Mouse (Mus musculus) urinary bladder, postnatal 10 days (tissue): Measurements from ENCODE around the gene Imp4.
"Not testable (repeated sequence)": the region's sequence is repeated elsewhere in the genome, so short reads cannot be mapped to it uniquely, and the experiment has no call there.

Experiments used
- DNase-seq: peaks from one replicate; pipeline ENCODE4 v3.0.0; 2022; ENCODE audit warnings: low spot score

Gene Imp4

DNA sequence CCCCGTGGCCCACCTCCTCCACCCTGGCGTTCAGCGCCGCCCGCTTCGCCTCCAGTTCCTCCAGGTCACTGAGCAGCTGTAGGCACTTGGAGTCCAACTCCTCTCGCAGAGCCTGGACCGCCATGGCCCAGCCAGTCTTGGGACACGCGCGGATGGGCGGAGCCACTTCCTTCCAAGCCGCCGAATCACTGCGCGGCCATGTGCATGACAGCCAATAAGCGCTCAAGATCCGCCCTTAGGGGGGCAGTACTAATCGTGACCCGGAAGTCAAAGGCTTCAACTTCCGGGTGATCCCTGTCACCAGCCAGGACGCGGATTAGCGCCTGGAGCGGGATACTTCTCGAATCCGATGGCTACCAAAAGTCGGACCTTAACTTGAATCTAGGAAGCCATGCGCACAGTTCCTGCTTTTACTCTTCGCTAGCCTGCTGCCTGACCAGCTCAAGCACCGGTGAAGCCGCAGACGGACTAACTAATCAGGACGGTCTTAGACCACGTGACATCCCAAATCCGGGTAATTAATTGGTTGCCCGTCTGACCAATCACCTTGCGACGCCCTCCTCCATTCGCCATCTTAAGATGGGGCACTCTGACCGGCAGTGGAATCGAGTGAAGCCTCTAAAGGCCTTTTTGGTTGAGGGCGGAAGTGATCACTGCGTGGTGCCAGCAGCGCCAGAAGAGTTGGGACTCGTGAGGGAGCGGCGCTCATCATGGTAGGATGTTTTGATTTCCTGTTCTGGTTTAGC, at the start of gene Imp4, which contains the start of gene Ccdc115:
Imp4 (plus strand) TSS at position 637 of the 746 bp plus-strand sequence.
Ccdc115 (minus strand) TSS at position 458 of the 746 bp plus-strand sequence.
- DNase-seq, result peak; percentile 64

DNA sequence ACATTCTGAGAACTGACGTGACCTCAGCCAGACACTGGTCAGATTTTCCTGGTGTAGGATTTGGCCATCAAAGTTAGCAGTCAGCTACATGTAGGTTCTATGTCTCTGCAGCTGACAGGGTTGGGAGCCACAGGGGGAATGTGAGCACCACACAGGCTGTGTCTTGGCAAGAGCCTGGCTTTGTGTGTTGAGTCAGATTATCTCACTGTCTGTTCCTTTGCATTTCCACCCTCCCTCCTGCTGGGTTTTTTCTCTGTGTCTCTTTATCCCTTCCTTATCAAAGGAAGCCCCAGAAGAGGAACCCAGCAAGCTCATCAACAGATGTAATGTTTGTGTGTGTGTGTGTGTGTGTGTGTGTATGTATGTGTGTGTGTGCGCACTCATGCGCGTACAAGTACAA, 43.3 kb upstream of the Imp4 start:
- no peak for DNase-seq

DNA sequence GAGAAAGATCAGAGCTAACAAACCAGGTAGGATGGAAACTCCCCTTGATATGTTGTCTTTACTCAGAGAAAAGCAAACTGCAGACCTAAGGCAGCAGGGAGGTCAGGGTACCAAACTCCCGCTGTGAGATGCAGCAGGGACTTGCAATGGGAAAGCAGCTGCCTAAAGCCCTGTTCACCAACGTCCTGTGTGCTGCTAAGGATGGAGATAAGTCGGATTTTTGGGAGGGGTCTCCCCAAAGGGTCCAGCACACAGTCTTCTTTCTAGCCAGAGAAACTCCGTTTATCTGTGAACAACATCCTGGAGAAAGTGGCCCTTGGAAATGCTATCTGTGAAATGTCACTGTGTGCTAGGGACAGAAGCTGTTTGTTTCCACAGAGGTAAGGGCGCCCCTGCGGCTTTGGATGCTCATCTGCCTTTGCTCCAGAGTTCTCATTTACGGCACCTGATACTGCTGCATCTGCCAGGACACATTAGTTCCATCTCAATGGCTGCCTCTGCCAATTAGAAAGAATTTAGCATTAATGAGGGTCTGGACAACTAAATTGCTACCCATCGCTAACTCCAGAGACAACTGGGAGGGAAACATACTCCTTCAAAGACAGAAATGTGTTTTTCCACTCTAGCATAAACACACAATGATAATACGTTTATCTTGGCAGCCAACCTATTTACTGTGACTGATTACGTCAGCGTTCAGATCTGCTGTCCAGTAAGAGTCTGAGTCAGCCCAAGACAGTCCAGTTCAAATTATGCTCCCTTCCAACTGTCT, 40.3 kb upstream of the Imp4 start:
- DNase-seq, result no peak

DNA sequence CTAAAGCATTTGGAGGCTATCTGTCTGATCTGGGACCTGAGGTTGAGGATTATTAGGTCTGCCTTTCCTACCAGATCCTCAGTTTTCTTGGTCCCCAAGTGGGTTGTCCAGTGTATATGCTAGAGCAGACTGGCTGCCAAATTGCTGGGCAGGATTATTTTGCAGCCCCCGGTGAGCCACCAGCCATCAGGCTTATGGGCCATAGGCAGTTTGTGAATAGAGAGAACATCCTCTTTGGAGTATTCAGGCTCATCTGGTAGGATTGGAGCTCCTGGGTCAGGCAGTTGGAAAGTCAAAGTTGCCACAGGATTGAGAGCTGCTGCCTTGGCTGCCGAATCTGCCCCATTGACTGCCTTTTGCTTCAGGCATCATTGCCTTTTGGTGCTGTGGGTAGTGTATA, 11.2 kb upstream of the Imp4 start:
- DNase-seq, result no peak

DNA sequence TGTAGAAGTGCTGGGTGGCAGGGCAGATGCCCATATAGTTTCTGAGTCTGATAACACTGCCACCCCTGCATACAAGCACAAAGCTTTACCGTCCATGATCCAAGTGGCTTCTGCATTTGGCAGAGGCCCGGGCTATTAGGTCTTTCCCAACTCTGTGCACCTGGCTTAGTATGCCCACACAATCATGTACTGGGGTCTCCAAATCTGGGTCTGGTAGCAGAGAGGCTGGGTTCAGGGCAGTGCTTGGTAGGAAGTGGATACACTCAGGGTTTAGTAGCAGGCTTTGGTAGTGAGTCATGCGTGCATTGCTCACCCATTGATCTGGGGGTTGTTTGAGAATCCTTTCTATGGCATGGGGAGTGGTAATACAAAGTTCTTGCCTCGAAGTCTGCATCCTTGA, 10.4 kb upstream of the Imp4 start:
- DNase-seq, result no peak

DNA sequence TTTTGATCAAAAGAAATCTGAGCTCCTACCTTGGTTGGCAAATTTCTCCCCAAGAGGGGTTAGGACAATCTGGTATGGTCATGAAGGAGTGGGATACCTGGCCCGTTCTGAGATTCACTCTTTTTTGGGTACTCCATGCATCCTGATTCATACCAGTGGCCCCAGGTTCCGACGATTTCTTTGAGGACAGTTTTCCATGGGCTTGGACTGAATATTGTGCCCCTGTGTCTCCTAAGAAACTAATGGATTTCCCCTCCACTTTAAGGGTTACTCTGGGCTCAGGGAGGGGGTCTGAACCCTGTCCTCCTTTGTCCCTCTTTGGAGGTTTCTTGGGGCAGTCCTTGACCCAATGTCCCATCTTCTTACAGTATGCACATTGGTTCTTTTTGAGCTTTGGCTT, 8.7 kb upstream of the Imp4 start:
- no peak for DNase-seq

DNA sequence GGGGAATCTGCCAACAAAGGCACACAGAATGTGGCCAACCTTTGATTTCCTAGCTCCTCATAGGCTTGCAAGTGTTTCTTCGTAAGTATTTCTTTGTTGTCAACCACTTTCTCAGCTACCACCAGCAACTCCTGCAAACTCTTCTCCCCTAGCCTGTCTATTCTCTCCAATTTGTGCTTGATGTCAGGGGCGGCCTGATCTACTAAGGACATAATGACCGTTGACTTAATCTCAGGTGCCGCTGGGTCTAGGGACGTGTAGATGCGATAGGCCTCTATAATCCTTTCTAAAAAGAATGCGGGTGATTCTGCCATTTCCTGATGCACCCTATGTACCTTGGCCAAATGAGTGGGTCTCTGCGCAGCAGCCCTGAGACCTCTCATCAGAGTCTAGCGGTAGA, 8.2 kb upstream of the Imp4 start:
- DNase-seq, result no peak

DNA sequence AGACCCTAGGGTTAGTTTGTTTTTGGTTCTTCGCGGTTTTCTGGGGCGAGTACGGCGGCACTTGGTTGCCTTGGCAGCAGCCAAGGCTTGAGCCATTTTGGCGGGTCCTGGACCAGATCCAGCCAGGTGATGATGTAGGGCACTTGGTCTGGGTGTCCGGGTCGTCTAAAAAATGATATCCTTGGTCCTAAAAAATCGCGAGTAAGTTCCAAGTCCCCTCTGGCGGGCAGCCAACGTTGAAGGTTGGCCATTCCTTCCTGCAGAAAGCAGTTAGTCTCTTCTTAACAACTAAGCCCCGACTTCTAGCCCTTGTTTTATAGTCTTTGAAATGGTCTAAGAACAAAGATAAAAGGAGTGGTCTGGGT, 7.3 kb upstream of the Imp4 start:
- DNase-seq, result no peak

DNA sequence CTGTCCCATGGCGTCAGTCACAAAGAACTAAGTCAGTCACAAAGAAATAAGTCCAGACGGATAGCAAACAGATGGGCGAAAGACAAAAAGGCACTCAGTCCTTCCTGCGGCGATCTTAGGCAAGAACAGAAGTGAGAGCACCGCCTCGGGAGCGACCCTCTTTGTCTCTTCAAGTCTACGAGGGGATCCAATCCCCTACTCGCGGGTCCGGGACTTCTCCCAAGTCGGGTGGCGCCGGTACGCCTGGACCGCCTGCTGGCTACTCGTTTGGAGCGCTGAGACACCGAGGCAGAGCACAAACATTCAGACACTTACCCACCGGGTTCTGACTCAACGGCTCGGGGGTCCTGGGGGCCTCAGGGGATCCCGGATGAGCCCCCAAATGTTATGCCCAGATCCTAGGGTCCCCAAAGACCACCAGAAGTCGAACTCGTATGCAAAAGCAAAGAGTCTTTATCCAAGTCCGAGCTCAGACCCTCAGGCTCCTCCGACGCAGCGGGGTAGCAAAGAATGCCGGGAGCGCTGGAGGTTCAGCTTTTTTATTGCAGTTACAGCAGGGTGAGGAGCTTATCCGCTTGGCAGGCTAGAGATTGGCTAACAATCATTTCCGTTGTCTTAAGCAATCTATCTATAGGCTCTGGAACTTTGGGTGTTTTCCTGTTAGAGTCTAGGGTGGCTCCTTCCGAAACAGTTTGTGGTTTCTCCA, 6.7 kb upstream of the Imp4 start:
- no peak for DNase-seq

DNA sequence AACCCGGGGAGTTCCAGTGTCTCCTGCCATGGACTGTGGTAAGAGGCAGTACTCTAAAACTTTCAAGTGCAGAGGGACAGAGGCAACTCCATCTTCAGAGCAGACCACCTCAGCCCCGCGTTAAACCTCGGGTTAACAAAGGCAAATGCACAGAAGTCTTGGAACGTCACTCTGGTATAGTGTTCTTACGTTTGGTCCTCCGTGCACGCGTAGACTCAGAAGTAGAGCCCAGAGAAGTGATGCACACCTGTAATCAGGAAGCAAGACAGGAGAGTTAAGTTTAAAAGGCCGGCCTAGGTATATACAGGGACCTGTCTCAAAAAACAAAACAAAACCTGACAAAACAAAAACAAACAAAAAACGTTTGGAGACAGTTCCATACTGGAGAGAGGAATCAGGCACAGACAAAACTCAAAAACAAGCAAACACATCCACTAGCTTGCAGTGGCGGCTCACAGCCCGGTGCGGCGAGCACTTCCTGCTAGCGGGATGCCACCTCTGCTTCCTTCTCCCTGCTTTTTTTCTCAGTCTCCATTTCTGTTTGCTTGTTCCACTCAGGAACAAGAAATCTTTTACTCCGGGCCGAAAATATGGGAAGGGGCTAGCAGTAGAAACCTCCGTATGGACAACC, 5.6 kb upstream of the Imp4 start:
- no peak for DNase-seq

DNA sequence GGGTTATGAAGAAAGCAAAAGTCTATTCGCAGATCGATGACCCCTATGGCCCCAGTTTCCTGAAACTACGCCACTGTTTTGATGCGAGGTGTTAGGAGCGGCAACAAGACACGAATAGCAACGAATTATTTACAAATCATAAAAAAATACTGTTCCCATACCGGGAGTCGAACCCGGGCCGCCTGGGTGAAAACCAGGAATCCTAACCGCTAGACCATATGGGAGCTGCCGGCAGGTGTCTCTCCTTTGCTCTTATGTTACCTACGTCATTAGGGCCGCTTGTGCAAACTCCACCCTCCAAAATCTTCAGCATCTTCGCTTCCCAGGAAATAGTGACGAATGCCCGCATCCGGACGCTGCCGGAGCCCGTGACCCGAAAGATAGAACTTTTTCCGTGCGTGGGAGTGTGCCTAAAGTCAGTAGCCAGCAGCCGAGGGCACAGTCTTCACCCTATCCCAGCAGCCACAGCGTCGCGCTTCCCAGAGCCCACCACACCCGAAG, 4.9 kb upstream of the Imp4 start:
- peak; percentile 57 for DNase-seq

DNA sequence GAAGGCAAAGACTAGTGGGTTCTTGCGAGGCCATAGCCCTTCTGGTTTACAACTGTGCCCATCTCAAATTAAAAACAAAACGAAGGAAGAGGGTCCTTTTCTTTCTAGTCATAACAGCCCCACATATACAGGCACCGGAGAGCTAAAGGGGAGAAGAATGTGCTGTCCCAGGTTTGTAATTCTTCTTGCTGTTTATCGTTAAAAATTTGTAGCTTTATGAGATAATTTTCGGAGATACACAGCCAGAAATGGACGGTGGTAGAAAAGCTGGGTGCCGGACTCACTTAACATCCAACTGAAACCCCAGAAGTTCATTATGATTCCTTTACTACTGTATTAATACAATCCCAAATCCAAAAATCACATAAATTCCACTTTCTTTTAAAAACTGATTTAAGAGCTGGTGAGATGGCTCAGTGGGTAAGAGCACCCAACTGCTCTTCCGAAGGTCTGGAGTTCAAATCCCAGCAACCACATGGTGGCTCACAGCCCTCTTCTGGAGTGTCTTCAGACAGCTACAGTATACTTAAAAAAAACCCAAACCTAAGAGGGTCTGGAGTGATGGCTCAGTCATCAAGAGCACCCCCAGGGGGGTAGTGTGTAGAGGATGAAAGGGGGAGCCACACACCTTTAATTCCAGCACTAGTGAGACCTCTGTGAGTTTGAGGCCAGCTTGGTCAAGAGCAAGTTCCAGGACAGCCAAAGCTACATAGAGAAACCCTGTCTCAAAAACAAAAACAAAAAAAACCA, 4.1 kb upstream of the Imp4 start:
- no peak for DNase-seq

DNA sequence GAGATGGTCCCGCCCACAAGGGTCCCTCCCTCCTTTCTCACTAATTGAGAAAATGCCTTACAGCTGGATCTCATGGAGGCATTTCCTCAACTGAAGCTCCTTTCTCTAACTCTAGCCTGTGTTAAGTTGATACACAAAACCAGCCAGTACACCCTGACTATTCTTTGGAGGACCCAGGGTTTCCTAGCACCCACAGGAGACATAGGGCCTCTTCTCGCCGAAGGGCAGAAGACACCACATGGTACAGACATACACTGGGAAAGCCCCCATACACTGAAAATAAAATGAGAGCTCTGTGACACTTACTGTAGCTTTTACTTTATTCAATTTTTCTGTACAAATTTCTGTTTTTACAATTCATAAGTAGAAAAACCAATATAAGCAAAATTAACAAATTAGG, 3.3 kb upstream of the Imp4 start:
- no peak for DNase-seq

DNA sequence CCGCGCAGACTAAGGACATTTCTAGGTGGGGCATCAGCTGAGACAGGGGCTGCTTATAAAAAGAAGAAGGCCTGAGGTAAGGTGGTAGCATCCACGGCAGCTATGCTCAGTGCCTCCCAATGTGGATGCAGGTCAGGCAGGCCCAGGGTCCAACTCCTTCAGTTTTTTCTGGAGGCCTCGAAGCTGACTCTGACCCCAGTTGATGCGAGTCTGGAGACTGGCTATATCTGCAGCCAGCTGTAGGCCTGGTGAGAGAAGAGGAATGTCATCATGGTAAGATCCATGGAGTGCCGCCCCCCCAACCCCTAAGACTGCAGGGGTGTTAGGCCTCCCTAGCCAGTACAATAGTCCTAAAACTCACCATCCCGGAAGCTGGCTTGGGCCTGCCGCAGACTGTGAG, 2.3 kb upstream of the Imp4 start:
- not testable (repeated sequence) for DNase-seq

DNA sequence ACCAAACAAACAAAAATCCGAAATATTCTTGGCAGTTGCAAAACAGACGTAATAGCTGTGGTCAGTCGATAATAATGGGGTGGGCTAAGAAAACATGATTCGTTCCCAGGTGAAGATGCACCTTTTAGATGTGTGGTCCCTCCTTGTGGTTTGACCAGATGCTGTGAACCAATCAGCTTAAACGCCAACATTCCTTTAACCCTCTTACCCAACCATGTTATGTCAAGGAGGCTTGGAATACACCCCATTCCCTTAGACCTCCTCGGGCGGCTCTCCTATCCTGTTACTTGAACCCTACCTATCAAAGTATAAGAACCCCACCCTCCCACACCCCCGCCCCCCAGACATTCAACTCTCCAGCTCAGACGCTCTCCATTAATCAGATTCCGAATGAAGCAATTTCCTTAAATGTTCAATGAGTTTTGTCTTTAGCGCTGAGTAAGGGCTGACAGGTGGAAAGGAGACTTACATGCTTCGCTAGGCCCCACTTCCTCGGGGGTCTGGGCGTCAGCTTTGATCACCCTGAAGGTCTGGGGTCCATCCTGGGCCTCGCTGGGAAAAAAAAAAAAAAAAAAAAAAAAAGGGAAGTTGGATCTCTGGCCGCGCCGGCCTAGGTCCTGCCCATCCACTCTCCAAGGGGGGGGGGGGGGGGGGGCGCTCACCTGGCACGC, 1.1 kb upstream of the Imp4 start:
- no peak for DNase-seq

DNA sequence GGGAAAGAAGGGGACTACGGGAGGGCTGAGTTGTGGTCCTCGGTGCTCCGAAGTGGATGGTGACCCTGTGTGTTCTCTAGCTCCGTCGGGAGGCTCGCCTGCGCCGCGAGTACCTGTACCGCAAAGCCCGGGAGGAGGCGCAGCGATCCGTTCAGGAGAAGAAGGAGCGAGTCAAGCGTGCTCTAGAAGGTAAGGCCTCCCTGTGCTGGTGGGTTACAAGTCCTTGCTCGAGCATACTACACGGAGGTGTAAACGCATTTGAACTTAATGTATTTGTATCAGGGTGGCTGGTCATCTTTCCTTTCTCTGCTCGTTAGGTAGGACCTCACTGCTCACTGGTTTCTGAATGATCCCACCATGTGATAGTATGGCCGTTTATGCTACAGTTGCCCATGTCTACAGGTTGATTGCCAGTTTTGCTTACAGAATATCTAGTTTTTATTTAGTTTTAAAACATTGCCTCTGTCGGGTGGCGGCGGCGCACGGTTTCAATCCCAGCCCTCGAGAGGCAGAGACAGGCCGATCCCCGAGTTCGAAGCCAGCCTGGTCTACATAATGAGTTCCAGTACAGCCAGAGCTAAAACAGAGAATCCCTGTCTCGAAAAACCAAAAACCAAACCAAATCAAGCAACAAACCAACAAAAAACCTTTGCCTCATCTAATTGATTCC, 445 bp downstream of the Imp4 start:
- no peak for DNase-seq

DNA sequence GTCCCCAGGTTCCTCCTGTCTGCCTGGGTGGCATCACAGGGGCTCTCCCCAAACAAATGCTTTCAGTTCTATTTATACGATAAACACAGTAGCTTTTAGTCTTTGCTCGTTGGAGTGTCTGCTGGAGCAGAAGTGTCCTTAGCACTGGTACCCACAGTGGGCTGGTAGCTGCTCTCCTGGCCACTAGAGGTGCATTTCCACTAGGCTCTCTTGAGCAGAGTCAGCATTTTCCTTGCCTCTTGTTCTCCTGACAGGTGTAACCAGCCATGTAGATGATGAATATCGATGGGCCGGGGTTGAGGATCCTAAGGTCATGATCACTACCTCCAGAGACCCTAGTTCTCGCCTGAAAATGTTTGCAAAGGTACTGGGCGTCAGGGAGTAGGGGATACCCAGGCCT, 3.5 kb downstream of the Imp4 start:
- DNase-seq, result no peak

DNA sequence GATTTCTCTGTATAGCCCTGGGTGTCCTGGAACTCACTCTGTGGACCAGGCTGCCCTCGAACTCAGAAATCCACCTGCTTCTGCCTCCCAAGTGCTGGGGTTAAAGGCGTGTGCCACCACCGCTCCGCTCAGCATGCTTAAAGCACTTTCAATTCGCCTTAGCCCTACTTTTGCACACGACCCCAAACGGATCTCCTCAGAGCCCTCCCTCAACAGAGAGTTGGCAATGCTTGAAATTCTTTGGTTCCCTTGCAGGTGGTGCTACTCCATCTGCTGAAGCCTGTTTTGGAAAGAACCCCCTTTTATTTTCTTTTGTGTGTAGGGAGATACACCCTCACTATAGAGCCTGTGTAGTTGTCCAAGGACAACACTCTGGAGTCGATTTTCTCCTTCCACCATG, 18.8 kb downstream of the Imp4 start:
- DNase-seq, result no peak

DNA sequence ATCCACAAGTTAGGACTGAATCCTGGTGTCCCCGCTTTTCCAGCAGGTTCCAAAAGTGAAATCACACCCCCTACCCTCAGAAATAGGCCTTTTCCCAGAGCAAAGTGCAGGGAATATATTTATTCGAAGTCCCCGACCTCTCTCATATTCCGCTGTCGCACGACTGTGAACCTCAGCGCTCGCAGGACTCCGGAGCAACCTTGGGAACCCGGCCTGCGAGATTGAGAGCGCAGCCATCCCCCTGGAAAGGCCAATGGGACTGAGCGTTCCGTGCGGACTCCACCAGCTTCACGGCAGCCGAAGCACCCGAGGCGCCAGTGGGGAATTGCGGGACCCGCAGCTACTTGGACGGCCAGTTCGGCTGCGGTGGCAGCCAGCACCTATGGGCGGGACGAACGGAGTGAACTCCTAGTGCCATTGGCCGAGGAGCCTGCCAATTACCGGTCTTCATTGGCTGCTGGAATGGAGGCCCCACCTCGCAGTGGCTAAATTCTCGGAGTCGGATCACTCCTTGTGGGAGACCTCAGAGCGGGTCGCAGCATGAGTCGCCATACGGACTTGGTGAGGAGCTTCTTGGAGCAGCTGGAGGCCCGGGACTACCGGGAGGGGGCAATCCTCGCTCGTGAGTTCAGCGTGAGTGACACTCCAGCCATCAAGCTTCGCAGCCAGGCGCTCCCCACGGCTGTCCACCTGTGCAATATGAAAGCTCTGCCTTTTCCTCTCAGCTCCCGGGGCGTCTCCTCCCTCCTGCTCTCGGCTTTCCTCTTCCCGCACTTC, 19.8 kb downstream of the Imp4 start, which contains the start of gene Ptpn18:
Ptpn18 (plus strand) TSS at position 479 of the 777 bp plus-strand sequence.
- DNase-seq, result peak; percentile 61

DNA sequence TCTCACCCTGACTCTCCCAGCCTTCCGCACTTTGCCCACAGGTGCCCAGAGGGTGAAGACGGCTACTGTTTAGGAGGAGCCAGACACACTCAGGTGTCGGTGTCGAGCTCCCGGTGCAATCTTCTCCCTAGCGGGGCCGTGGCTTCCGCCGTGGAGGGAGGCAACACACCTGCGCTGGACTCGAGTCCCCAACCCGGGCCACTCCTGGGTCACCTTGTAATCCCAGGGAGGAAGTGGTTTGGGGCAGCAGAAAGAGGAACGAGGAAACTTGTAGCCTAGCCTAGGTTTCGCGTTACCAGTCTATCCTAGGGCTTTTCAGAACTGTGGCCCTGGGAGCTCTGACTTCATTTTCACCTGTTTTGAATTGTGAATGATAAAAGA, 20.4 kb downstream of the Imp4 start:
- no peak for DNase-seq
